In the genomic region with DNA sequence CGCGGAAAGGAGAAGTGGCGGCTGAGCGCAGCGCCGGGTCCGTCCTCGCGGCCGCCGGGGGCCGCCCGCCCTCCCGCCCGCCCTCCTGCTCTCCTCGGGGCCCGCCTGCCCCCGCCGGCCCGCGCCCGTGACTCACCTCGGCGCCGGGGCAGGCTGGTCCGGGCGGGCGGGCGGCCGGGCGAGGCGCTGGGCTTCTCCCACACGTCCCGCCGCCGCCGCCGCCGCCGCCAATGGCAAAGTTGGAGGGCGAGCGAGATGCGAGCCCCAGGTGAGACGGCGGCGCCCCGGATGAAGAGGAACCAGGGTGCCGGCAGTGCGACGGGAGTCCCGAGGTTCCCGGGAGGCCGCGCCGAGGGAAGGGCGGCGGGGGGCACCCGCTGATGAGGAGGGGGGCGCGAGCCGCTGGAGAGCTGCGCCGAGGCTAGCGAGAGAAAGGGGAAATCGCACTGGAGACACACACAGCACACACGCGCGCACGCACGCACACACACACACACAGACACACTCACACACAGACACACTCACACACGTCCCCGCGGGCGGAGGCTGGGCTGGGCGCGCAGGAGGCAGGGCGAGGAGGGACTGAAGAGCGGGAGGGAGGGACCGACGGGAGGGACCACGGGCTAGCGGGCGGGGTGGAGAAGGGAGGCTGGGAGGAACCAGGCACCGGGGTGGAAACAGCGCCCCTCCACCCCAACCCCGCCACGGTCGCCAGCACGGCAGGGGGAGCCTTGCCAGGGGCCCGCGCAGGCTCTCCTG, we compare ENCODE assay signal across 8 mouse cellular contexts. TPM values are rescaled to one million over a fixed set of nuclear protein-coding genes. Genes with fewer than 3 reads are reported as not detected.
DNase-seq lines count a peak whose midpoint lies in the region; ATAC-seq and TF ChIP-seq lines count a peak whose summit lies in the region.

No protein-coding gene starts in this region.

- peak; percentile 31 for TF ChIP-seq CTCF in heart, adult 2 months (IDR thresholded peaks at IDR 0.05)
- peak; percentile 29; the same call in 1 of the 2 replicates for TF ChIP-seq CTCF in liver, postnatal 0 days (IDR thresholded peaks at IDR 0.05; ENCODE audit: low read depth)

- no peaks in the 10 kb centered on the region for H3K9me3 ChIP-seq in liver, postnatal 0 days (ENCODE audit: low read length)
- H3K9me3 ChIP-seq in neural tube, embryonic 14.5 days (ENCODE audit: control insufficient read depth, low read length): no peaks in the 10 kb centered on the region

- peak; percentile 78 for DNase-seq in ovary, adult 18-20 months (ENCODE audit: low spot score)
- DNase-seq in ovary, postnatal 10 days (ENCODE audit: low spot score): no peak
- peak; percentile 33 for DNase-seq in embryo, embryonic 9.5 days (ENCODE audit: extremely low spot score)
- DNase-seq in heart, adult 2 months: peak; percentile 82 to 88
- peak; percentile 42 for DNase-seq in kidney, adult 11 months
- peak; percentile 78 for DNase-seq in liver, postnatal 0 days
- peak; percentile 70 to 71 for DNase-seq in thymus, postnatal 10 days (ENCODE audit: low spot score in 2 of 2)

- peak overlapping the region; percentile 89 for H3K9ac ChIP-seq in heart, adult 2 months (ENCODE audit: low read depth, low read length)
- H3K9ac ChIP-seq in liver, postnatal 0 days (replicated peaks): peak overlapping the region; percentile 73
- H3K9ac ChIP-seq in neural tube, embryonic 14.5 days (replicated peaks; ENCODE audit: low read depth, low read length): no peak overlapping the region

- intact Hi-C loops in heart, adult 2 months (cut with DNase I): loop anchor here (2.0 kb wide), 1 partner anchor 29 kb away; no protein-coding TSS in a partner anchor

- H3K4me3 ChIP-seq in heart, adult 2 months: peak overlapping the region; percentile 62
- H3K4me3 ChIP-seq in liver, postnatal 0 days (ENCODE audit: low read depth, low read length): peak overlapping the region; percentile 64
- peak overlapping the region; percentile 28 for H3K4me3 ChIP-seq in neural tube, embryonic 14.5 days (ENCODE audit: low read depth, low read length)

- peak; percentile 79 for TF ChIP-seq POLR2A in heart, adult 2 months (IDR thresholded peaks at IDR 0.05; ENCODE audit: insufficient read depth, low read depth, low read length)

- 31% methylated on average over 56 of the region's 91 CpGs for WGBS in heart, adult 2 months
- WGBS in liver, postnatal 0 days (ENCODE audit: insufficient replicate concordance): 20% methylated on average over 16 of the region's 91 CpGs
- 13% methylated on average over 19 of the region's 91 CpGs for WGBS in neural tube, embryonic 14.5 days

- peak overlapping the region; percentile 71 for H3K4me2 ChIP-seq in liver, postnatal 0 days (ENCODE audit: low read depth, low read length)
- peak overlapping the region; percentile 37 for H3K4me2 ChIP-seq in neural tube, embryonic 14.5 days (ENCODE audit: low read depth, low read length)

- H3K4me1 ChIP-seq in heart, adult 2 months (ENCODE audit: control insufficient read depth, insufficient read depth, low read length): no peaks in the 10 kb centered on the region; the same call in none of the 2 replicates
- no peaks in the 10 kb centered on the region; the same call in none of the 2 replicates for H3K4me1 ChIP-seq in liver, postnatal 0 days (ENCODE audit: insufficient read depth)
- H3K4me1 ChIP-seq in neural tube, embryonic 14.5 days (ENCODE audit: control insufficient read depth, insufficient read depth, low read length): no peaks in the 10 kb centered on the region

- peak overlapping the region; percentile 80 for H3K27ac ChIP-seq in heart, adult 2 months
- H3K27ac ChIP-seq in liver, postnatal 0 days (ENCODE audit: low read depth): peak overlapping the region; percentile 76
- no peak overlapping the region for H3K27ac ChIP-seq in neural tube, embryonic 14.5 days (ENCODE audit: low read depth, low read length)

- H3K27me3 ChIP-seq in heart, adult 2 months (ENCODE audit: control insufficient read depth, insufficient read depth, low read length): no peaks in the 10 kb centered on the region
- peaks cover 4% of the 10 kb centered on the region; the same call in 1 of the 2 replicates for H3K27me3 ChIP-seq in liver, postnatal 0 days (ENCODE audit: insufficient read depth, low read length)
- H3K27me3 ChIP-seq in neural tube, embryonic 14.5 days (ENCODE audit: control insufficient read depth, insufficient read depth, low read length): peaks cover 2% of the 10 kb centered on the region; the same call in 1 of the 2 replicates

- TF ChIP-seq EP300 in heart, adult 2 months (IDR thresholded peaks at IDR 0.05; ENCODE audit: insufficient read depth, low read depth, low read length): 0 out of 2 replicates have a peak, but pooled peaks have one; percentile 37
- TF ChIP-seq EP300 in liver, postnatal 0 days (IDR thresholded peaks at IDR 0.05; ENCODE audit: low read depth): no peak

- ATAC-seq in liver, postnatal 0 days: peak; percentile 84
- ATAC-seq in neural tube, embryonic 14.5 days (ENCODE audit: low read depth): peak; percentile 47; the same call in 1 of the 2 replicates

- no peaks in the 10 kb centered on the region for H3K79me2 ChIP-seq in heart, adult 2 months (replicated peaks; ENCODE audit: control insufficient read depth, insufficient read depth, low read length)

- H3K36me3 ChIP-seq in heart, adult 2 months (ENCODE audit: control insufficient read depth, insufficient read depth, low read length): no peaks in the 10 kb centered on the region
- H3K36me3 ChIP-seq in liver, postnatal 0 days (replicated peaks; ENCODE audit: insufficient read depth, low read length): no peaks in the 10 kb centered on the region
- H3K36me3 ChIP-seq in neural tube, embryonic 14.5 days (ENCODE audit: control insufficient read depth, insufficient read depth, low read length): no peaks in the 10 kb centered on the region

RNA-seq across cellular contexts. Expression of gene Elf4, which starts 9.0 kb away (rescaled TPM):
- total RNA-seq in heart, adult 2 months (2021): 1 to 10 TPM; 4.5 to 5.0 TPM
- polyA plus RNA-seq in heart, adult 2 months (2012; rRNA removed): 7.6 and 8.3 TPM in 2 replicates
- 1.3 and 1.5 TPM in 2 replicates for polyA plus RNA-seq in liver, postnatal 0 days (2015; fragmentation: Nextera tagmentation; extraction: Ambion mirVana)
- 0.24 and 1.1 TPM in 2 replicates for polyA plus RNA-seq in neural tube, embryonic 14.5 days (2014; fragmentation: Nextera tagmentation; extraction: Ambion mirVana)

RNA-seq across cellular contexts. Expression of gene Aifm1, which starts 59.4 kb away (rescaled TPM):
- 100 to 1,000 TPM in 1 of 2 experiments, 10 to 100 TPM in 1; 92.8 to 108 TPM for total RNA-seq in heart, adult 2 months (2021)
- 33.2 and 76.9 TPM in 2 replicates for polyA plus RNA-seq in heart, adult 2 months (2012; rRNA removed)
- polyA plus RNA-seq in liver, postnatal 0 days (2015; fragmentation: Nextera tagmentation; extraction: Ambion mirVana): 64.0 and 67.7 TPM in 2 replicates
- 33.5 and 42.2 TPM in 2 replicates for polyA plus RNA-seq in neural tube, embryonic 14.5 days (2014; fragmentation: Nextera tagmentation; extraction: Ambion mirVana)
